Mouse (Mus musculus): ENCODE measurements around the gene Tenm2.

Gene Tenm2

DNA sequence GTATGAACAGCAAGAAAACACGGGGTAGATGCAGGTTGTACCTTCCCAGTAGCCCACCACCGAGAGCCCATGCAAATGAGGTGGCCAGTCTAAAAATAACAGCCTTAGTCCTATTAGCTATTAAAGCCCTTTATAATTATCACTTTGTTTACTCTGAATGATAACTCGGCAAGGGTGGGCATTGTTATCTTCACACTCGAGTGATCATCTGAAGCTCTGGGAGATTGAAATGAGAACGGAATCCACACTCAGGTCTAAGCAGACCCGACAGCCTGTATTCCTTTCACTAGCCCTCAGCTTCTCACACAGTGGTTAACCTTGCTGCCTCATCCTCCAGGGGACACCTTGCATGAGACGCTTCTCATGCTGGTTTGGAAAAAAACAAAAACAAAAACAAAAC, 985.7 kb downstream of the Tenm2 start:
- no peak for DNase-seq

DNA sequence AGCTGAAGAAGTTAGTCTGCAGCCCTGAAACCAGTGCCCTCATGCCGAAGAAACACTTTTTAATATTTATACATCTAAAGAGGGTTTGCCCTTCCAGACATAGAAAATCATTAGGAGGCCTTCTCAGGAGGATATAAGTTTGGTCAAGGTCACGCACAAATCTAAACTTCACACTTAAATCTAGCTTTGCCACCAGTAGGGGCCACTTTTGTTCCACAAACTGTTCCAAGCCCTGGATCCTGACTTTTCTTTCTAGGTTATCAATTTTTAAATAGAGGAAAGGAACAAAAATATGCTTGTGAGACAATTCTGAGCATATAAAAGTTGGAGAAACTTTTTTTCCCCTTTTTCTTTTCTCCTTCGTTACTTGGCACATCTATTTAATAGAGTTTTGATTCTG, 989.6 kb downstream of the Tenm2 start:
- DNase-seq: no peak

DNA sequence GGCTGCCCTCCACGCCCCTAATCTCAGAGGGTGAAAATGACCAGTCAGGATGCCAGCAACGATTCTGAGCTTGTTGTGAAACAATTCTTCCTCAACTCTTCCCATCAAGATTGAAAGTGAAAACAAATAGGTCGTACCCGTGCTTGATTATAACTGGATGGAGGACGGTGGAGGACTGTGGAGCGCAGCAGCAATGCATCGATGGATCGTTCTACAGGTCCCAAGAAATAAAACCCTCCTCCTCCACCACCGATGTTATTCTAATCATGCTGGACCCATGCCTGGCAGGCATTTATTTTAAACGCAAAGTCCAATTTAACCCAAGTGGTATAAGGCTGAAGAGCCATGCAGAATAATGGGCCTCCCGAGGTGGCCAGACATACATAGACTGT, 991.3 kb downstream of the Tenm2 start:
- no peak for DNase-seq

DNA sequence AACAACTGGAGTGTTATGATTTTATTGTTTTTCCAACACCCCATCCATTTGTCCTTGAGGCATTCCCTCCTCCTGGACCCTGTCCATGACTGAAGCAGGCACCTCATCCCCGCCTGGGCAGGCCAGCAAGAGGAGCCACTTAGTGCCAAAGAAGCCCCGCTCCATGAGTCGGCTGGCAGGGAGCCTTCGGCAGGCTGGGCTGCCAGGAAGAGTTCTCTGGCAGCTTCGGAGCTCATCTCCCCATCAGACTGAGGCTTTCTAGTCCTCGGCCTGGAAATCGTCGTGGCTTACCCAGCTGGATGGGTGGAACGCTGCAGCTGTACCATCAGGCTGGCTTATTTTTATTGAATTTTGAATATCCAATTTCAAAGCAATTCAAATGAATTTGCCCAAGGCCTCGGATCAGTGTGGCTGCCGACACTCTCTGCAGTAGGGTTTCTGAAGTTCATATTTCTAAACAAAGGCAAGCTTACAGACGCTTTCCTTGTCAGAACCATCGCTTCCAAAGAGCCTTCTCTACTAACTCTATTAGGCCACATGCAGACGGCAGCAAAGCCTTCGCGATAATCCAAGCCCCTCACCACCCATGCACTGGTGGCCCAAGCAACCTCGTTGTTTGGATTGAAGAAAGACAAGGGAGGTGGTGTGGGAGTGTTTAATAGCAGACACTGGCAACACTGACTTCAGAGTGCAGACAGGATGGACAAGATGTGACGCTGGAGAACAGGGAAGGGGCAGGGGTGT, 991.8 kb downstream of the Tenm2 start:
- DNase-seq: peak; percentile 27

DNA sequence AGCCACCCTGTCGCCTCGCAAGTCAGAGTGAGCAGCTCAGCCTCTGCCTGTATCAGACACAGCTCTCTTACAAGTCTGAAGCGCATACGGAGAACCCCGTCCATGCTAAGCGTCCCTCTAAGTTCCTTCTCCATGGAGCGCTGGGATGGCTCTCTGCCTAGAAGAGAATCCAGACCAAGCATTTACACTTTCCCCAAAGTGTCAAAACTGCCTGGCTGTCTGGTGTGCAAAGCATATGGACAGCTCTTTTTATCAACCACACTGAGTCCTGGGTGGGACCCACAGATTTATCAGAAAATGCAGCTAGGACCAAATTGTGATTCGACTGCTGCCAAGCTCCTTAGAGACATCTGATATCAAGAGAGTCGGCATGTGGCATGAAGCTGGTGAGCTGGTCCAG, 996.9 kb downstream of the Tenm2 start:
- no peak for DNase-seq

DNA sequence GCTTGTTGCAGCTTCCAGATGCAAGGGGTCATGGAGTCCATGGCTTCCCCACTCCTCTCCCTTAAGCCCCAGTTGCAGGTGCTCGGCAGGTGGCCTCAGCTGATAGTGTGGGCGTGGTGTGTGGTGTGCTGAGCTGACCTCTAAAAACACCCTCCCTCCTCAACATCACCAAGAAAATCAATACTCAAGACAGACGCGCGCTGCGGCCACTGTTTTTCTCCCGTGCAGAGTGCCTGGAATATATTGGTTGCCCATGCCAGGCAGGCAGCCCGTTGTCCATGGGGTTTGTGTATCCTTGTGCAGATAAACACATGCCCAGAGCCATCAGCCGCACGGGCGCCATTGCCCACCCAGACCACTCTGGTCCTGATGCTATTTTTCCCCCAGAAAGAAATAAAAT, 1007.1 kb downstream of the Tenm2 start:
- no peak for DNase-seq

DNA sequence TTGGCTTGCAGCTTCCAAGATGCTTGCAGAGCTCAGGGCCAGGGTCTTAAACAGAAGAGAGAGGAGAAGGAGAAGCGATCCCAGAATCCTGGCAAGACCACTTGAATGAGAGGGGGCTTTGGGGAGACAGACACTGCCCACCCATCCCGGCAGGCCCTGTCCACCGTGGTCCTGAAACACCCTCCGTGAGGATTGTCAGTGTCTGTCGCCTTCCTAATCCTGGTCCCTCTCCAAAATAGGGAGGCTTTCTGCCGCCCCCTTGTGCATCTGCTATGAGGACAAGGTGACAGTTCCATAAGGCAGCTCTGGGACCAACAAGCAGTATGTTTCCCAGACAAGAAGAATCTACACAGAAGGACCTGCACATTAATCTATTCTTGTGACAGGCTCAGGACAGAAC, 1007.6 kb downstream of the Tenm2 start:
- no peak for DNase-seq

DNA sequence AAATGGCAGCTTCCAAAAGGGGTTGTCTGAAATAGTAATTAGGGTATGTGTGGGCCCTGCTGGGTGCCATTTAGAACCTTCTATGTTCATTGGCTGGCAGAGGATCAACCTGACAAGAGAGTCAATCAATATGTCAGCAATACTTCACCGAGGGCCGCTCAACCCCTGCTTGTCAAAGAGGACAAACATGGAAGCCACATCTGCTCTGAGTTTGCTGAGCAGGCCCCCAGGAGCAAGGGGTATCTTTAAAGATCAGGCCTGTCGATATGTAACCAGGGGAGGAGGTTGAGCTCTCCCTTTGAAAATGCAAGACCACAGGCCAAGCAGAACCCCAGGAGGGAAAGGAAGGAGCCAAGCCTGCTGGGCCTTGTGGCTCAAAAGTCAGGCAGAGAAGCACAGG, 1009.7 kb downstream of the Tenm2 start:
- no peak for DNase-seq

DNA sequence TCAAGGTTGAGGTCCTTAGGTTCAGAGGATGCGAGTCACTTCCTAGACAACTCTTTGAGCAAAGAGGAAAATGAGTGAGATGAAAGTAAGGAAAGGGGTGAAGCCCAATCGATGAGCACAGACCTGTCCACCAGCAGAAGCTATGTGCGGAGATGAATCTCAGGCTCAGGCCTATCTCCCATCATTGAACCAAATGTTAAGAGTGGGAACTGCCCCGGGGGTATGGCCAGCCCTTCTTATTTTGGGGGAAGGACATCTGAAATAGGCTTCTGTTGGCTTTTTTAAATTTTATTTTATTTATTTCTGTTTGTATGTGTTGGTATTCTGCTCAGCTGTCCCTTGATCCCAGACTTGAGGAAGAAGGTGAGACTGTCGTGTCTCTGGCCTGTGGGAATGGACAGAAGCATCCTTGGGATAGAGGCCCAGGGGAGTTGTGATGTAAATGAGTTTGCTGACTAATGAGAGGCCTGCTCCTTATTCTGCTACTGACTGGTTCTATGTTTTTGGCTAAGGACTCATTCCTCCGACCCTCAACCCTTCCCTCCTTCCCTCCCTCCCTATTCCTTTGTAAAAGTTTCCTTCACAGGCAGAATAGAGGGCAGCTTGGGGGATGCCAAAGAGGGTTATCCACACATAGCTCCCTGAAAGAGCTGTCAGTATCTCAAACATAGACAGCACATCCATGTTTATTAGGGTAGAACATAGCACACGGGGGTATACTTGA, 1011.9 kb downstream of the Tenm2 start:
- DNase-seq: no peak

DNA sequence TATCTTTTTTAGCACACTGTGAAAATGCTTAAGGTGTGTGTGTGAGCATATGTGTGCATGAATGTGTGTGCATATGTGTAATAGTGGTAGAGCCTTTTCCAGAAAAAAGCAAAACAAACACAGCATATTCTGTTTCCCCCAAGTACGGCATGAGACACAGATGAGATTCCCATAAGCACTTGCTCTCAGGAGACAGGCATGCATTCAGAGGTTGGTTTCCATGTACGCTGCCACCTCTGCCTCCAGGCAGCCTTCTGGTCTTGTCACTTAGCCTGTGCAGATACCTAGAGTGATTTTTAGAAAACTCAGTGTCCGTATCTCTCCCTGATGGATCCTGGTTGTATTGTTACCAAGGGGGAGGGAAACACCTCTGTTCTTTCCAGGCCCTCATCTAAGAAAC, 1013.7 kb downstream of the Tenm2 start:
- no peak for DNase-seq

DNA sequence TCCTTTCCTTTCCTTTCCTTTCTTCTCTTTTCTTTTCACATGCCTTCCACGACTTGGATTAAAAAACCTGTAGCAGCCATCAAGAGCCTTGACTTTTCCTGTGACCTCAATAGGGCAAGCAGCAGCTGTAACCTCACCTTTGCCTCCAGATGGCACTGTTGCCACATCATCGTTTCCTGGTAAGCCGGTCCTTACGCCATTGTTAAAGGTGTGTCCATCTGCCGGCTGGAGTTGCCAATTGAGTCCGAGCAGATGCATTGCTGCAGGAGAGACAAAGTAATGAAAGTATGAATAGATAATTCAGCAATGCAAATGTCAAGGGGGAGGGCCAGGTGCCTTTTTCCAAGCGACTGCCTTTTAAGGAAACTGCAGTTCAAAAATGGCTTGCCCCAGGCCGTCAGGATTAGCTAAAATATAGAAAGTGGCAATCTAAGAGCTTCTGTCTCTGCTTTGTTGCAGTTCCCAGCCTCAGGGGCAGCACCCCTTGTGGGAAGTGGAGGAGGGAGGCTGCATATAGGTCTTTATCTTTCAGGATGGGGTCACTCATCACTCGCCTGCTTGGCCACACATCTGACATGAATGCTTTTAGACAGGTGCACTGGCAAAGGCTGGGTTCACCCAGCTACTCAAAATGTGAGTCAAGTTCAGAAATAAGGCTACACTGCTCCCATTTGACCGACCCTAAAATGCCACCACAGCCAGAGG, 1014.3 kb downstream of the Tenm2 start:
- peak; percentile 77 for DNase-seq

DNA sequence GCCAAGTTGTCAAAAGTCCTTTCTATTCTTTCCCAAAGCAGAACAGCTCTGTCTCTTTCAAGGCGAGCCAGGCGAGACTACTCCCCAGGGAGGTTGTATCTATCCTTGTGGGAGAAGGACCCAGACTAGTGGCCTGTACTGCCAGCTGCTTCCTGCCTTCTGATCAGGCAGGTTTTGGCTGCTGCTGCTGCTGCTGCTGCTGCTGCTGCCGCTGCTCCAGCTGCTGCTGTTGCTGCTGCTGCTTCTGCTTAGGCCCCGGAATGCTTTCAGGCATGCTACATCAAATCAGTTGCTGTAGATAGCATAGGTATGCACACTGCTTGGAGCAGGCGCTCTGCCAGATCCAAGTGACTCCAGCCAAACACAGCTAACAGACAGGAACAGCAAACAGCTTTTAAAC, 1015.1 kb downstream of the Tenm2 start:
- no peak for DNase-seq

DNA sequence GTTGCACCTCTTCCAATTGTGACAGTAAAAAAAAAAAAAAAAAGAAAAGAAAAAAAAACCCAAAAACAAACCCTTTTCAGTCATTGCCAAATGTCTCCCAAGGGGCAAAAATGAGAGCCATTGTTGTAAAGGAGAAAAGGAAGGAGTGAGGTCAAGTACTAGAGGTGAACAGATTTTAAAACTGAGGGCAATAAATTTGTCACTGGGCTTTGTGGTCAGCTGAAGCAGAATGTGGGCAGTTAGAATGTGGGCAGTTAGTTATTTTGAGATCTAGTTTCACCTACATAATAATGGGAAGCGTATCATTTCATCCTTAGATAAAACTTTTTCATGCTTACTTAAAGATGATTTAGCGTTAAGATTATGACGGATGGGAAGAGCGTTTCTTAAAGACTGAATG, 1016.2 kb downstream of the Tenm2 start:
- DNase-seq: no peak

DNA sequence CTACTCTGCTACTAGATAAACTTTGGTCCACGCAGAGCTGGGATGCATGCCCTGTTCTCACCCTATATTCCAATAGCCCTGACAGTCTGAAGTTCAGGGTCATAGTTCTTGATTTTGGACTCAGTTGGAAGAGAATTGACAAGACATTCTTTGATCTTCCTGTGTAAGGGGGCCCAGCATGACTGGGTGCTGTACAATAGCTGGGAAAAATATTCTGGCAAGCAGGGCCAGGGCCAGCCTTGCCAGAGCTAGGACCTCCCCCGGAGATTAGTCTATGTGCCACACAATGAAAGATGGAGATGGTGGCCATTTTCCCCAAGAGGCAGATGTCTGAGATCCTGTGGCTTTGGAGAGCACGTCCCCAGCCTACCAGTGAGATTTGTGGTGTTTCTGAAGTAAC, 1021.2 kb downstream of the Tenm2 start:
- no peak for DNase-seq

DNA sequence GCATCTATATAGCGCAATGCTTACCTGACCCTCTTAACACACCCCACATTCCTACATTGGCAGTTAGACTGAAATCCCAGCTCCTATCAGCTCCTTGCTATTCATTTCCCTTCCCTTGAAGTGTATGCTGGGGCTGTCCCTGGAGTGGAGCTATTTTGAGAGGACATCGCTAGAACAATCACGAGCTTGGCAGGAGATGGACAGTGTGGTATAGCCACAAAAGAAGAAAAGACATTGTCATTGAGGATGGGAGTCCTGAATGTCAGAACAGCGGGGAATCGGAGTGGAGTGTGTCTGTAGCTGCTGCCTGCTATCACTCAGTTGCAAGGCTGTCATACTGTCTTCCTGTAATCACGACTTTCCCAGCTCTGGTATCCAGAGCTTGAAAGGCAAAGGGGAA, 1031.4 kb downstream of the Tenm2 start:
- no peak for DNase-seq

DNA sequence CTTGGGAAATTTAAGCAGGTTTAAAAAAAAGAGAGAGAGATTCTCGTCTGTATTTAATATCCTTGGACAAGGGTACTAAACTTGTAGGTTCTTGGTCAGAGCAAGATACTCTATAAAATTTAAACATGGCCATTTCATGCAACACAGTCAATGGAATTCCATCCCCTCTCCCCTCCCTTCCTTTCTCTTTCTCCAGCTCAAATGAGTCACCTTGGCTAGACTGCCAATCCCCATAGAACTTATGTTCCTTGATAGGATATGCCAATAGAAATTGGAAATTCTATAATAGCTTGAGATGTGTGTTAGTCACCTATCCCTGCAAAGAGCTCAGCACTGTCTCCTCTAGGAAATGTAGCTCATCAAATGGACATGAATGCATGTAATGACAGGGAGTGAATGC, 1031.9 kb downstream of the Tenm2 start:
- no peak for DNase-seq

DNA sequence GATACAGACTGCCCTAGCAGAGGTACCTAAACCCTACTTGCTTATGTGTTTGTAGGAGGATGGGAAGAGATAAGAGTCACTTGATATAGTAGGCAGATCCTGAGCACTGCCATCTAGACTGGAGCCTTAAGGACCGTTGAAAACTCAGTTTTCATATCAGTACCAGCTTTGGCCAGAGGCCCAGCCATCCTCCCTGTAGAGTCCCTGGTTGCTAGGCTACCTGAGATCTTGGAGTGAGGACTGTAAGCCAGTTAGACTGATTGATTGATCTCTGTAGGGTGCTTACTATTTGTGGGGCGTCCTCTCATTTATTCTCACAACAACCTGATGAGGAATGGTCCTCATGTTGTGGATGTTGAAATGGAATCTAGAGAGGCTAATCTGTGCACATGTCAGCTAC, 1041.4 kb downstream of the Tenm2 start:
- DNase-seq: no peak

DNA sequence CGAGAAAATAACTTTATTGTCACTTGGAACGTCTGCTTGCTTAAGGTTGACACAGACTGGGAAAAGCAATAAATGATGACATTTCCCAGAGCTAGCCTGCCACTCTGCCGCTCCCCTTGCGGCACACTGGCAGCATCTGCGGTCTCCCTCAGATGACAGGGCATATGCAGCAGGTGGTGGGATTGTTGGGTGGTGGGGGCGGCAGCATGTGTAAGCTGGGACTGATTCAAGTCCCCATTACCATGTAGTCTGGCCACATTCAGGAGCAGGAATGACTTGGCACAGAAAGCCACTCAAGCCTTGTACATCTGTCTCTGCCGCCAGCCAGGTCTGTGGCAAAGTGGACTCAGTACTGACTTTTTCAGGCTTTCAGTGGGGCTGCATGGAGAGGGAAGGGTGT, 1059.7 kb downstream of the Tenm2 start:
- no peak for DNase-seq

DNA sequence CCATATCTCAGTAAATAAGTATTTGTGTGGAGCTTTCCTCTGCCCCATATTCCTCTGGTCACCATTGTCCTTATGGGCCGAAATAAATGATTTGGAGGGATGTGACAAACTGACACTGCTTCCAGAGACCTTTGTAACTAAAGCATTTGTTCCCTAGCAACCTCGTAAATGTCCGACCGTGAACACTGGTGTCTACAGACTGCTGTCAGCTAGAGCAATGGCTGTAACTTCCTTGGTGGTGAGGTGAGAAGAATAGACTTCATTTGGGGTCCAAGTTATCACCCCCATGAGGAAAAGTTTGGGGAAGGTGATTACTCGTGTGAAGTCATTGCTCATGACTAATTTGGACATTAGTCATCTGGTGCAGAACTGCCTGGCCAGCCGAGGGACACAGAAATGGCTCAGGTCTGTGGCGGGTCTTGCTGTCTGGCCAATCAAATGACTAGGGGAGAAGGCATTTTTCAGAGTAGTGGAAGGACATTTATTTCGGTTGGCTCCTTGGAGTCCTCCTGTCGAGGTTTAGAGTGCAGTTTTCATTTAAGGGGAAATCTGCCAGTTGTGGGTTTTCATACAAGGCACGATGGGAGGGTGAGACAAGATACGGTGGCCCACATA, 1062.6 kb downstream of the Tenm2 start:
- no peak for DNase-seq

DNA sequence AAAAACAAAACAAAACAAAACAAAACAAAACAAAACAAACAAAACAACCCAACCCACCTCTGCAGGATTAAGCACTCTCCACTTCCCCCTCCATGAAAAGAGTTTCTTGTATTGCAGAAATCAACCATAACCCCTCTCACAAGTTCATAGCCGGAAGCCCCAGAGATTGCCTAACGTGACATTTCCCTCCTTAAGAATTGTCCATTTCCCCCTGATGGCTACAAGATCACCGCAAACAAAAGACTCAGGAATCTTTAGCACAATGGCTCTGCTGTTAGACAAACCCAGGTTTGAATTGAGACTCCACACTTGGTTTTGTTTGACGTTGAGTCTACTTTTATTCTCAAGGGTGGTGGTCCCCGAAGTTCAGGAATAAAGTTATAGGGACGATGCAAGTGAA, 1063.2 kb downstream of the Tenm2 start:
- DNase-seq: no peak

DNA sequence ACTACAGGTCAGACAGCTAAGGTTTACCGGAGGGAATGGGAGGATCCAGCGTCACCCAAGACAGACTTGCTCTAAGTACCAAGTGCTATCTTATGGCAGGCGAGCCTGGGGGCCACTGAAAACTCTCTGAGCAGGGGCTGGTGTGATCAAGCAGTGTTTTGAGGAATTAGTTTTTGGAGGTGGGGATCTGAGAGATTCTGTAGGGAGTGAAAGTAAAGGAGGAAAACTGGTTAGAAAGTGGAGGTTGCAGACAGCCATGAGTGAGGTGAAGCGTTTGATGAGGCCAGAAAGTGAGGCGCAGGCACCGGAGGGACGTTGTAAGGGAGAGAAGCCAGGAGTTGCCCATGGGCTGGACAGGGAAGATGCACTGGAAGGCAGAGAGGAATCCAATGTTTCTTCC, 1063.8 kb downstream of the Tenm2 start:
- DNase-seq: no peak

DNA sequence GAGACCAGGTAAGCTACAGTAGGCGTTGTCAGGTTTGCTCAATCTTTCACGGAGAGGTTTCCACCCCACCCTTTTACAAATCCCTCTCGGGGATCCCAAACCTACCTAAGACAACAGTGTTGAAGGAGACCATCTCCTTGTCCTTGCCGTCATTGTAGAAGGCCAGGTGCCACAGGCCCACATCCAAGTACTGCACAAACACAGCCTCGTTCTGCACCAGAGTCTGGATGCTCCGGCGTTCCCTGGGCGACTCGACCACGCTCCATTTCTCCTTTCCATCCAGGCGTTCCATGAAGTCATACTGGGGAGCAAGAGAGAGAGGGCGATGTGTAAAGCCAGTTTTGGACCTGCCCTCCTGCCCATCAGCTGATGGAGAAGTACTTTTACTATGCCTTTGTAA, 1064.5 kb downstream of the Tenm2 start:
- no peak for DNase-seq

DNA sequence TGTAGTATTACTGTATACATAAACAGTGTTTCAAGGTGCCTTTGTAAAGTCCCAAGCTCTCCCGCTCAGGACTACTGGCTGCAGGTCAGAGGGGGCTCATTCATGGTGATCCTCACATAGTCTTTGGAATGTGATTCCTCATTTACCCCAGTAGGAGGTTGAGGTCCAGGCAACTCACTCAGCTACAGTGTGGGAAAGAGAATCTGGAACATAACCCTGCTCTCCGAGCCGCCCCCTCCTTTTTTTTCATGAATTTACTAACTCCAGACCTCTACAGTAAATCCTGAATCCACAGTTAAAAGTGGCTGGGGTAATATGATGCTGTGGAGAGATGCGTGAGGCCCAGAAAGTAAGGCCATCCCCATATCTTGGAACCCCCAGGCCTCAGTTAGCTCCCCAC, 1066.0 kb downstream of the Tenm2 start:
- DNase-seq: no peak

All from lung, postnatal 36 days (tissue).